Mouse (Mus musculus) brain, embryonic 14.5 days (tissue): Measurements from ENCODE around the gene Mab21l2.

ENCODE experiments used
- CTCF ChIP-seq: fragments of 200-500 bp; IDR thresholded peaks from 2 replicates; pipeline ENCODE4 v1.5.1; 2012; ENCODE audit warnings: inconsistent platforms, mild to moderate bottlenecking, moderate library complexity, borderline replicate concordance; ENCODE audit not compliant: insufficient read depth, insufficient read length; ENCODE audit errors: extremely low read depth
- POLR2A ChIP-seq: fragments of 200-500 bp; IDR thresholded peaks from 2 replicates; pipeline ENCODE4 v1.6.1; 2012; ENCODE audit warnings: mild to moderate bottlenecking, inconsistent platforms, borderline replicate concordance; ENCODE audit not compliant: poor library complexity, insufficient read depth, insufficient read length, severe bottlenecking; ENCODE audit errors: extremely low read depth

DNA sequence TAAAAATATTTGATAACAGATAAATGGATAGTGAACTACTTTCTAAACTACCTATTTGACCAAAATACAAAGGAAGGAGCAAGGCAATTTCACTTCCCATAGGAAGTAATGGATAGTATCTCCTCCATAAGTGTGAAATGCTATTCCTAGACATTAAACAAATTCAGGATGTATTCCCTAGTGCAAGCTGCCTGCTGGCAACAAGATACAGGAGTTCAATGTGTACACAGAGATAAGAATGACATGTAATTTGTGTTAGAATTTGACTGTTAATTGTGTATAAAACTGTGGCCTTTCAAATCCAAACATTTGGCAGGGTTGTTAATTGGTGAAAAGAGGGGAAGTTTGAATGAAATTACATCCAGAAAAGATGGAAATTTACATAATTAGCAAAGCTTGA is 26.9 kb upstream of the Mab21l2 start:
- TF ChIP-seq CTCF (no peak), POLR2A (no peak)
